In the genomic region with DNA sequence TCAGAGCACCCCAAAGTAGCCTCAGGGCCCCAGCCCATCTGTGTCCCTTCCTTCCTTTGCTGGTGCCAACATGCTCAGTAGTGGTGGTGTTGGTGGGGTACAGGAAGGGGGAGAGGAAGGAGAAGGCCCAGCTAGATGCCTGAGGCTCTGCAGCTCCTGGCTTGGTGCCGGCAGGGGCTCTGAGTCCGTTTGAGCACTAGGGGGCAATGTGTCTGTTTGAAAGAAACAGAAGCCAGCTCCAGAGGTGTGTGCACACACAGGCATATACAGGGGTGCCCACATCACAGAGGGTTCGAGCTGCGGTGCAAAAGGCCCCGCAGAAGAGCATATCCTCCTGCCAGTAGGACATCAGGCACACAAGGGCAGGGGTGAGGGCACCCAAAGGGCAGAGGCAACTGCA, we compare ENCODE assay signal across 8 mouse cellular contexts. TPM values are rescaled to one million over a fixed set of nuclear protein-coding genes. Genes with fewer than 3 reads are reported as not detected.
DNase-seq lines count a peak whose midpoint lies in the region; ATAC-seq and TF ChIP-seq lines count a peak whose summit lies in the region.

No protein-coding gene starts in this region.

- peak; percentile 56 to 64 for DNase-seq in B cell, adult 2 months
- peak; percentile 72 for DNase-seq in adrenal gland, adult 2 months
- peak; percentile 84 to 85 for DNase-seq in heart, postnatal 36 days
- peak; percentile 76 to 87 for DNase-seq in layer of hippocampus, adult 18-20 months (ENCODE audit: low spot score in 2 of 2)
- DNase-seq in lung, postnatal 0 days (ENCODE audit: low spot score), result peak; percentile 88
- peak; percentile 73 for DNase-seq in ovary, postnatal 36 days (ENCODE audit: low spot score)
- DNase-seq in urinary bladder, adult 2 months (ENCODE audit: low spot score), result peak; percentile 51

- no peak for TF ChIP-seq EP300 in lung, postnatal 0 days (IDR thresholded peaks at IDR 0.05)

- peak overlapping the region; percentile 98 for H3K4me2 ChIP-seq in forebrain, embryonic 12.5 days
- H3K4me2 ChIP-seq in lung, postnatal 0 days (replicated peaks; ENCODE audit: low read depth, low read length), result no peak overlapping the region

- peaks cover 39% of the 10 kb centered on the region for H3K4me1 ChIP-seq in forebrain, embryonic 12.5 days
- H3K4me1 ChIP-seq in lung, postnatal 0 days (ENCODE audit: insufficient read depth, low read depth, low read length), result peaks cover 13% of the 10 kb centered on the region

- WGBS in forebrain, embryonic 12.5 days, result 0% methylated on average over 5 of the region's 5 CpGs
- 3% methylated on average over 5 of the region's 5 CpGs for WGBS in lung, postnatal 0 days

- peaks cover 10% of the 10 kb centered on the region for H3K36me3 ChIP-seq in forebrain, embryonic 12.5 days (replicated peaks)
- no peaks in the 10 kb centered on the region for H3K36me3 ChIP-seq in lung, postnatal 0 days (ENCODE audit: insufficient read depth, low read length)

- TF ChIP-seq CTCF in lung, postnatal 0 days (IDR thresholded peaks at IDR 0.05), result peak; percentile 89

- no peaks in the 10 kb centered on the region for H3K9me3 ChIP-seq in forebrain, embryonic 12.5 days
- H3K9me3 ChIP-seq in lung, postnatal 0 days (ENCODE audit: low read length), result no peaks in the 10 kb centered on the region

- H3K27ac ChIP-seq in forebrain, embryonic 12.5 days, result peak overlapping the region; percentile 98
- H3K27ac ChIP-seq in lung, postnatal 0 days (ENCODE audit: low read length), result no peak overlapping the region

- H3K4me3 ChIP-seq in forebrain, embryonic 12.5 days (replicated peaks), result peak overlapping the region; percentile 98
- no peak overlapping the region for H3K4me3 ChIP-seq in lung, postnatal 0 days (ENCODE audit: low read depth, low read length)

- intact Hi-C loops in heart, postnatal 36 days (cut with DNase I), result loop anchor here (1.0 to 10.0 kb wide), 6 partner anchors 141 to 739 kb away; no protein-coding TSS in a partner anchor

- peak; percentile 28; the same call in 1 of the 2 replicates for ATAC-seq in forebrain, embryonic 12.5 days (ENCODE audit: low FRiP score)
- peak; percentile 14; the same call in 1 of the 2 replicates for ATAC-seq in lung, postnatal 0 days

- H3K9ac ChIP-seq in forebrain, embryonic 12.5 days, result peak overlapping the region; percentile 100; the same call in 1 of the 2 replicates
- H3K9ac ChIP-seq in lung, postnatal 0 days (replicated peaks; ENCODE audit: low read depth), result no peak overlapping the region

- peaks cover 25% of the 10 kb centered on the region for H3K27me3 ChIP-seq in forebrain, embryonic 12.5 days
- peaks cover 18% of the 10 kb centered on the region for H3K27me3 ChIP-seq in lung, postnatal 0 days (replicated peaks; ENCODE audit: insufficient read depth, low read length)

RNA-seq across cellular contexts. Expression of gene Mn1, which starts 3.0 kb away (rescaled TPM):
- 1 to 10 TPM; 3.0 to 5.6 TPM for total RNA-seq in adrenal gland, adult 2 months (2021)
- polyA plus RNA-seq in adrenal gland, adult 2 months (2012; rRNA removed), result 4.7 and 4.8 TPM in 2 replicates
- 55.8 and 62.6 TPM in 2 replicates for polyA plus RNA-seq in forebrain, embryonic 12.5 days (2016; fragmentation: Nextera tagmentation; extraction: Ambion mirVana)
- total RNA-seq in heart, postnatal 36 days (2021), result 10 to 100 TPM; 15.2 to 20.2 TPM
- total RNA-seq in layer of hippocampus, adult 18-20 months (2021), result 10 to 100 TPM; 39.1 to 41.8 TPM
- 6.0 and 6.6 TPM in 2 replicates for polyA plus RNA-seq in lung, postnatal 0 days (2015; fragmentation: Nextera tagmentation; extraction: Ambion mirVana)
- 4.9 and 8.3 TPM in 2 replicates for polyA plus RNA-seq in urinary bladder, adult 2 months (2012; rRNA removed)
